Mouse (Mus musculus) cerebellum, adult 8-10 months (tissue): ENCODE data around the gene Fus.
"Not testable (repeated sequence)": the region's sequence is repeated elsewhere in the genome, so short reads cannot be mapped to it uniquely, and the experiment has no call there.

Experiments used
- DNase-seq: peaks from one replicate; pipeline ENCODE4 v3.0.0; 2022

The Fus gene

DNA sequence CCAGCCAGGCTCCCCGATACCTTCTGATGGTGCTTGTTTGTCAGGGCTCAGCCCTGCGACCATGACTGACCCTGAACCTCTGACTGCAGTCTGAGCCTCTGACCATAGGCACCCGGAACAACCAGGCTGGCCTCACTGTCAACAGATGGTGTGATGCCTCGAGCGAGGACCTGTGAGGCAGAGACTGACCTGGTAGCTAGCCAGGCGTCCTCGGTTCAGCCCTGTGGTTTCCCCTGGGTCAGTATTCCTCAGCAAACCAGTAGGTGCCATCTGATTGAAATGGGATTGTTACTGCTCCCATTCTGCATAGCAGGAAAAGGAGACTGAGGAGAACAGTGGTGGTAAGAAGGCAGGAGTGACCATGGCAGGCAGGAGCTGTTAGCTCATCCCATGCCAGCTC, 38.9 kb downstream of the Fus start:
- no peak for DNase-seq

DNA sequence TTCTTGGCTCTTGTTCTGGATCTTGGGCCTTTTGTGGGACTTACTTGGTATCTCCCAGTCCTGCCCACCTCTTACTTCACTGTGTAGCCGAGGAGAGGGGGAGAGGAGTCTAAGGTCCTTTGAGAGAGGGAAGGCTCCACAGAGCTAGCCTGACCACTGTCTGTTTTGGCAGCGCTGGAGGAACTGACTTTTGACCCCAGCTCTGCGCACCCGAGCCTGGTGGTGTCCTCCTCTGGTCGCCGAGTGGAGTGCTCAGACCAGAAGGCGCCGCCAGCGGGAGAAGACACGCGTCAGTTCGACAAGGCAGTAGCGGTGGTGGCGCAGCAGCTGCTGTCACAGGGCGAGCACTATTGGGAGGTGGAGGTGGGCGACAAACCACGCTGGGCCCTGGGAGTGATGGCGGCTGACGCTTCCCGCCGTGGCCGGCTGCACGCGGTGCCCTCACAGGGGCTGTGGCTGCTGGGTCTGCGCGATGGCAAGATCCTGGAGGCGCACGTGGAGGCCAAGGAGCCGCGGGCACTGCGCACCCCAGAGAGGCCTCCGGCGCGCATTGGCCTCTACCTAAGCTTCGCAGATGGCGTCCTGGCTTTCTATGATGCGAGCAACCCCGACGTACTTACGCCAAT, 42.6 kb downstream of the Fus start:
- no peak for DNase-seq

DNA sequence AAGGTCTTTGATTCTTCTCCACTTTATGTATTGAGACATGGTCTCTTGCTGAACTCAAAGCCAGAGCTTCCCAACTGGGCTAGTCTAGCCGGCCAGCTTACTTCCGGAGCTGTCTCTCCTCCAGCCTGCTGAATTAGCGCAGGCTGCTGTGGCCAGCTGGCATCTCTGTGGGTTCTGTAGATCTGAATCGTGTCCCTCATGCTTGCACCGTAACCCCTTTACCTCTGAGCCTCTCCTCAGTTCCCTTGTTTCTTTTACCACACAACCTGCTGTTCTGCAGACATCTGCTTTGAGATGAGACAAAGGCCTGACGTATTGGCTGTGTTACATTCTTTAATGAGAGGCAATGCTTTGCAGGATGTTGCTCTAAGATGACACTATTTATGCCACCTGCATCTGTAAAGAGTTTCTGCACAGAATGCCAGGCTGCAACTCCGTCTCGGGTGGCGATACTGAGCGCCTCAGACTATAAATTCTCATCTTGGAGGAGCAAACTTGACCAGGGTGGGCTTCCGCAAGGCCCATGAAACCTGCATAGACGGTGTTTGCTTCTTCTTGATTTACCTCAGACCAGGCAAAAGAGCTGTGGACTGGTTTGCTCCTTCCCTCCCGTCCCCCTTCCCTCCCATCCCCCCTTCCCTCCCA, 45.0 kb downstream of the Fus start:
- no peak for DNase-seq

DNA sequence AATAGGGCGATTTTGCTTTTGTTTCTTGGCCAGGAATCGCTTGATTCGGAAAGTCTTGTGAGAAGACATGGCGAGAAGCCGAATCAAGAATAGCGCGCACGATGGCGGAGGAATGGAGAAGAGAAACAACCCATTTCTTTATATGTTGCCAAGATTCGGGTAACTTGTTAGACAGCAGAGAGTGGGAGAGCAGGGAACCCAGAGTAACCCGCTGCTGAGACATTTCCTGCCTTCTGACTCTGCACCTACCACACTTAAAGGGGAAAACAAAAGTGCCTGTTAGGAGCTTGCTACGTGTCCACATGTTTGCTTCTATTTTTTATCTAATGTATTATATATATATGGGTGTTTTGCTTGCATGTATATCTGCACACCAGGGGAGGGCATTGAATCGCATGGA, 45.9 kb downstream of the Fus start:
- no peak for DNase-seq

DNA sequence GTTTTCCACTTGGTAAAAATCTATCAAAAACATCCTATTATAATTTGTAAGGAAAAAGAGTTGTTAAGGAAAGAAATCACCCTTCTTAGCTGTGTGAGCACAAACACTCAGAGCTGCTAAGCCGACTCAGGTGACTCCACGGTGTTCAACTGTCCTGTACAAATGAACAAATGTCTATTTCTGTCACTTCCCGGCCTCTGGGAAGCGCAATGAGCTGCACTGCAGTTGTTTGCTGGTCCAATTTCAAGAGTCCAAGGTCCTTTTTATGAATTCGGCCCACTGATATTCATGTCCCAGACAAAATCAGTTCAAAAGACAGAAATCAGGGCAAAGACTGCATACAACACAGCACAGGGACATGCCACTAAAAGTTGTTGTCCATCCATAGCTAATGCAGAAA, 48.9 kb downstream of the Fus start:
- DNase-seq = not testable (repeated sequence)

DNA sequence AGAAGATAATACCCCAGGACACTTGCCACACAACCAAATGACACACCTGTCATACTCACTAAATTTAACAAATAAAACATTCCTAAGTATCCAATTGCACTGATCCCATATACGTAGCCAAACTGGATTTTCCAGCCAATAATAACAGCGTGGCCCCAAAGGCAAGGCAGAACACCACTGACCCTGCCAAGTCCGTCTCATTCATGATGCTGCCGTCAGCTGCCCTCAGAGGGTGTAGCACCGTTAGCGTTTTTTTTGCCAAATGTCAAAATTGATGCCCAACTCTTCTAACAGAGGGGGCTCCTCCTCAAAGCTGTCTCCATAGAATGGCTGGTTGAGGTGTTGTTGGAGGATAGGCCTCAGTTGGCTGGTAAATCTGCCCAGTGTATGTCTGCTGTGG, 49.4 kb downstream of the Fus start:
- no peak for DNase-seq

DNA sequence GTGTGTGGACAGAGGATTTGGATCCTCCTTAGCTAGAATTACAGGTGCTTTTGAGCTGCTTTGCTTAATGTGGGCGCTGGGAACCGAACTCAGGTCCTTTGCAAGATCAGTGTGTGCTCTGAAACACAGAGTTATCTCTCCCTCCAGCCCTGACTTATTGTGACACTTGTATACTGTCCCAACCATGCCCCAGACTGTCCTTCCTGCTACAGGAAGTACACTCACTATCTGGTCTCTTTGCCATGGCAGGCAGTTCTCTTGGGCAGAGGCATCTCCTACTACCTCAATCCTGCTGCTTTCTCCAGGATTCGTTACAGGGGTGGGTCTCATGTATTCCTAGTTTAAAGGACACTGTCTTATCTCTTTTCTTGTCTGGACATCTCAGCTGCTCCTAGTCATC, 51.0 kb downstream of the Fus start:
- DNase-seq = no peak

DNA sequence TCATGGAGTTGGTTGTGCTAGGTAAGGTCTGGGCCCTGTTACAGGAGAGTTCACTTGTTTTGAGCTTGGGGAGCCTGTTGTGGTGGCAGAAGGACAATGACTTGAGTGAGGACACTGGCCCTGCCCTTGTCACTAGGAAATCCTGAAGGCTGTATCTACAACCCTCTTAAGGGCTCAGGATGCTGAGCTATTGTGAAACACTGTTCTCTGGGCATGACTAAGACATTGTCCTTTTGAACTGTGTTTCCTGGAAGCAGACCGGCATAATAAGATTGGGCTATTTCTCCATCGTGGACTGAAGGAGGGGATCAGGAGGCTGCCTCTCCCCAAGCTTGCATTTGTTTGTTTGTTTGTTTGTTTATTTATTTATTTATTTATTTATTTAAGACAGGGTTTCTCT, 51.9 kb downstream of the Fus start:
- DNase-seq = no peak

DNA sequence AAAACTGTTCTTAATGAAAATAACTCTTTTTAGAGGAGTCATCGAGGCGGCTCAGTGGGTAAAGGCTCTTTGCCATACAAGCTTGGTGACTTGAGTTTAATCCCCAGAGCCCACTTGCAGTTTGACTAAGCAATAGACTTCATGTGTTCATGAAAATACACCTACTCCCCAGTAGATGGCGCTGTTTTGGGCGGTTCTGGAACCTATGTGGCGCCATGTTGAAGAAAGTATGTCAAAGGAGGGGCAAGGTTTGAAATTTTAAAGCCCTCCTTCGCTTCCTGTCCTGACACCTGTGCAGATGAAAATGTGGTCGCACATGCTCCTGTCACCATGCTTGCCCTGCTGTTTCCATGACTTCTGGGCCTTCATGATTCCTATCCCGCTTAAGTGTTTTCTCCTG, 55.7 kb downstream of the Fus start:
- no peak for DNase-seq

DNA sequence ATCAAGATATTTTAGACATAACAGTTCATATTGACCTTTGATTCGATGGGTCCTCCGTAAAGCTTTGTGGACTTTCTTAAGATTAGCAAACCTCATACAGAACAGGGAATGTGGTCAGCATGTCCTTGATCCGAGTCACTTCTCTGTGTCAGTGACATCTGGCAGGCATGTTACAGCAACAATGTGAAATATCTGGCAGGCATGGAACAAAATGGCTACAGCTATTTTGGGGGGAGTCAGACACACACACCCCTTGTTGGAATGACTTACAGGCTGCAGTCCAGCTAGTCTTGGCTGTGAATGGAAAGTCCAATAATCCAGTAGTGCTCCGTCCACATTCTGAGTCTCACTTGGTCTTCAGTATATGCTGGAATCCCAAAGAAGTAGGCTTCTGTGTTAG, 56.3 kb downstream of the Fus start:
- no peak for DNase-seq

DNA sequence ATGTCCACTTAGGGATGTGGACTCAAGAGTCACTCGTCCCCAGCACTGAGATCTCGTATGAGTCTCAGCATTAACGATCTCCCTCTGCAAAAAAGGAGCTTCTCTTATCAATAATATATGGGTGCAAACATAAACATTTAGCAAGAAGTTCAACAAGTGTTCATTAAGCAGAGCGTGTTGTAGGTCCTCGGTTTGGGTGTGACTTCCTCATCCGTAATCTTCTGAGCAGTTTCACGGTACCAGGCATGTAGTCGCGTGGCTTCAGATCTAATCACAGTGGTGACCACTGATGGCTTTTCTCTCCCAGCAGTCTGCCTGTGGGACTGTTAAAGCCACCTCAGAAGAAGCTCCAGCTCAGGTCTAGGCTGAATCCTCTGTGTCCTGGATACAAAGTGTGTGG, 57.1 kb downstream of the Fus start:
- no peak for DNase-seq

DNA sequence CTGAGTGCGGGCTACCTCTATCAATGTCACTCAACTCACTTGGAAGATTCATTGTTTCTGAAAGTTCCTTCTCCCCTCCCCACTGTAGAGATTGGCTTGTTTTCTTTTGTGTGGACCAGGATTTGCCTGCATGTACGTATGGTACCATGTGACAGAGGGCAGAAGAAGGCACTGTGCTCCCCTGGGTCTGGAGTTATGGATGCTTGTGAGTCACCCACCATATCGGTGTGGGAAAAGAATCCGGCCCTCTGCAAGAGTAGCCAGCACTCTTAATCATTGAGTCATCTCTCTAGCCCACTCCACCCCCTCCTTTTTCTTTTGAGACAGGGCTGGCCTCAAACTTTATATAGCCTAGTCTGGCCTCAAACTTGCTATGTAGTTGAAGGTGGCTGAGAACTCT, 57.7 kb downstream of the Fus start:
- no peak for DNase-seq

DNA sequence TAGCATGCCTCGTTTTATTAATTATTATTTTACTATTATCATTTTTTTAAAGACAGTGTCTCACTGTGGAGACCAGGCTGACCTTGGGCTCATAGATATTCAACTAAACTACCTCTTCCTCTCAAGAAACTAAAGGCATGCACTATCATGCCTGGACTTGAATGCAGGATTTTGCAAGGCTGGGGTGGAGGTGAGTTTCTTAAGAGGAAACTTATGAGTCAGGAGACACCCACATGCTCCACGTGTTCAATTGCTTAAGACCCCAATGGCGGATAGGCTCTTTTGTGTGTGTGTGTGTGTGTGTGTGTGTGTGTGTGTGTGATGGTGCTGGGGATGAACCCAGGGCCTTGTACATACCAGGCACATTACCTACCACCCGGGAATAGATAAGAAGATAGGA, 58.1 kb downstream of the Fus start:
- DNase-seq = no peak

DNA sequence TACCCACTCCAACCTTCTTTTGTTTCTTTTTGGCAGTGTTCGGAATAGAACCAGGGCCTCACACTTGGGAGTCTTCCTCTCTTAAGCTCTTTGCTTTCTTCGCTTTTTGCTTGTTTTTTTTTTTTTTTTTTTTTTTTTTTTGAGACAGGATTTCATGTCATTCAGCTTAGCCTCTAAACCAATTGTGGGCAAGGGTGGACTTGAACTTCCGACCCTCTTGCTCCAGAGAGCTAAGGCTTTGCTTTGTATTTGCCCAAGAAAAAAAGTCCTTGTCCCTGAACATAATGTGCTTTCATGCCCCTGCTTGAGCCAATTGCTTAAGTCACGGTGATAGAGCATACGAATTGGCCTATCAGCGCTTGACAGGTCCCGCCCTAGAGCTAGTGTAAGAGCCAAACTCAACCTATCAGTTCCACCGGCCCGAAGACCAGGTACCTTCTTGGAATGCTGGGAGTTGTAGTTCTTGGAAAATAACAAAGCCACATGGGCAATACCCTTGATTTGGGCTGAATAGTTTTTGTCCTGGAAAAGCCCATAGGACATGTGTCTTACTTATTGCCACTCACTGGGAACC, 64.2 kb downstream of the Fus start:
- DNase-seq = no peak

DNA sequence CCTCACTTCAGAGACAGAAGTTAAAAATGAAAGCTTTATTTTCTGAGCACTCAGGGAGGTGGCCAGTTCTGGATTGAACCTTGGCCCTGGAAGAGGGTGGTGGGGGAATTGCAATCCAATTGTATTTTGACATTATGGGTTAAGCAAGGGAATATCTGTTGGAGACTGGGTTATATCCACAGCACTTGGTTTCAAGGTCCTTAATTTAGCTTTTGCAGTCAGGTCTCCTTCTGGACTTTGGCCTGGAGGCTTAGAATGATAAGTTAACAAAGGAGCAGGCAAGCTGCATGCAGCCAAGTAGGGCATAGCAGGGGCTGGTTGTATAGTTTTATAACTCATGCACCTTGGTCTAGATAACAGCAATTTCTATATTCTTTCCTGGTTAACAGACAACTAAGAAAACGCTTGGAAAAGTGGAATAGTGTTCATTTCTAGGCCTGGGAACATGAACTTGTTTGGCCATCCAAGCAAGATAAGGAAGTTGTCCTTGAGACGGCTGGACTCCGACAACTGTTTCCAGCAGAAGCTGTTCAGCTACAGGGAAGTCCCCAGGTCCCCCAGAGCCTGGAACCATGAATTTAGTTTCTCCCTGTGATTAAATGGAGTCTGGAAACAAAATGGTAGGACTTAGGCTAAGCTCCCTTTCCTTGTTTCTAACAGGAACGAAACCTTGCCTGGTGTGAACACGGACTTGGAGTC, 65.2 kb downstream of the Fus start:
- DNase-seq = no peak

DNA sequence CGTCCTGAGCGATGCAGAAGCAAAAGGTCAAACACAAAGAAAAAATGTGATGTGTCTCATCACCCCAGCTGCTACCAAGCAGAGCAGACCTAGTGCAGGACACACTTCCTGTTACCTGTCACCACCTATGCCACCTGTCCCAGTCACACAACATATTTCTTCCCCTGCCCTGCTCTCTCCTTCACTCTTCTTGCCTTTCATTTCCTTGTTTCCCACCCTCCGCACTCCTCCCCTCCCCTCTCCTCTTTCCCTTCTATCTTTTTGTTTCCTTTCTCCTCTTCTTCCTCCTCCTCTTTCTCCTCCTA, 65.7 kb downstream of the Fus start:
- no peak for DNase-seq

DNA sequence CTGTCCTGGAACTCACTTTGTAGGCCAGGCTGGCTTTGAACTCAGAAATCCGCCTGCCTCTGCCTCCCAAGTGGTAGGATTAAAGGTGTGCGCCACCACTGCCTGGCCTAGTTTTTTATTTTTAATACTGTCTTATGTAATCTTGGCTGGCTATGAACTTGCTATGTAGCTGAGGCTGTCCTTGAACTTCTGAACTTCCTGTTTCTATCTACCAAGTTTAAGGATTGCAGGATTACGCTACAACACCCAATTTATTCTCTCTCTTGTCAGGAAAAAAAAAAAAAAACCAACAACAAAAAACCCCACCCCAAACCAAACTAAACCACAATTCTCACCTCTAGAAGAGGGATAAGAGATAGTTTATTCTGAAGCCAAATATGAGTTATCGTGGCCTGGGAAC, 66.4 kb downstream of the Fus start:
- no peak for DNase-seq
